Mouse (Mus musculus) activated CD4-positive, CD25-positive, alpha-beta regulatory T cell, adult 4 months (primary cell): ENCODE measurements around the gene Cmtm1. TPM values are rescaled to one million over a fixed set of nuclear protein-coding genes. Genes with fewer than 3 reads are reported as not detected.

Experiments
- polyA plus RNA-seq, 2 experiments: library from polyadenylated mRNA; unstranded; fragments of 100-300 nt; shearing (Covaris generic); gene quantifications; one replicate each; pipeline ENCODE4 v1.2.1; 2017

Gene Cmtm1
- polyA plus RNA-seq, 2 experiments from 2014 or later: not detected

Other genes with a start within 250 kb of the Cmtm1 start
- gene Cdh5, start 208.5 kb downstream of the Cmtm1 start, polyA plus RNA-seq: under 1 TPM in 1 of 2 experiments, not detected in 1; 0.11 TPM
- not detected for gene Bean1, start 139.7 kb downstream of the Cmtm1 start, polyA plus RNA-seq
- 10 to 100 TPM; 39.5 to 41.6 TPM for gene Tk2, start 61.6 kb downstream of the Cmtm1 start, polyA plus RNA-seq
- gene Cklf, start 59.3 kb downstream of the Cmtm1 start, polyA plus RNA-seq: 100 to 1,000 TPM in 1 of 2 experiments, 10 to 100 TPM in 1; 92.7 to 102 TPM
- gene Cmtm2a, start 17.0 kb downstream of the Cmtm1 start, polyA plus RNA-seq: not detected
- gene Gm45711, start 64 bp downstream of the Cmtm1 start, polyA plus RNA-seq: not detected
- gene Gm11020, start 11.4 kb upstream of the Cmtm1 start, polyA plus RNA-seq: not detected
- not detected for gene Cmtm2b, start 12.1 kb upstream of the Cmtm1 start, polyA plus RNA-seq
- gene Cmtm3, start 29.3 kb upstream of the Cmtm1 start, polyA plus RNA-seq: 10 to 100 TPM; 17.1 to 22.7 TPM
- gene Cmtm4, start 85.7 kb upstream of the Cmtm1 start, polyA plus RNA-seq: under 1 TPM; 0.40 TPM
- gene Dync1li2, start 132.9 kb upstream of the Cmtm1 start, polyA plus RNA-seq: 10 to 100 TPM; 18.7 to 26.7 TPM
- under 1 TPM in 1 of 2 experiments, not detected in 1; 0.16 TPM for gene Terb1, start 199.8 kb upstream of the Cmtm1 start, polyA plus RNA-seq
- gene Nae1, start 224.5 kb upstream of the Cmtm1 start, polyA plus RNA-seq: 10 to 100 TPM; 87.9 to 93.4 TPM
- gene Car7, start 224.5 kb upstream of the Cmtm1 start, polyA plus RNA-seq: 1 to 10 TPM; 3.0 to 4.4 TPM